Mouse (Mus musculus): Measurements from ENCODE around the gene Pfkp. TPM values are rescaled to one million over a fixed set of nuclear protein-coding genes. Genes with fewer than 3 reads are reported as not detected.

Pfkp gene
- polyA plus RNA-seq, 1 experiment from 2014 or later = 501 TPM

DNA sequence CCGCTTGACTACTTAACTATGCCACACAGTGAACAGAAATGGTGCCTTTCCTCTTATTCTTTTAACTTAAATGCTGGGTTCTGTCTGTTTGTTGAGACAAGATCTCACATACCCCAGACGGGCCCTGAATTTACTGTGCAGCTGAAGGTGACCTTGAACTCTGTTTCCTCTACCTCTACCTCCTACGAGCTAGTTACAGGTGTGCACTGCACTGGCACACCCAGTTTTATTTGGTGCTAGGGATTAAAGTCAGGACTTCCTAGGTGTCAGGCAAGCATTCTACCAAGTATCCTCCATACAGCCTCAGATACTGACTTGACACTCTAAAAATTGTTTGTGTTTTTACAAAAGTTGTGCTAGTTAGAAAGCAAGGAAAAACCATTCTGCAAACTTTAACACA is 22.6 kb downstream of the Pfkp start:
- ATAC-seq = no peak
- Histone ChIP-seq H3K4me2 (ENCODE audit: low read length) (no peak overlapping the region), H3K4me3 (ENCODE audit: low read depth, low read length) (no peak overlapping the region), H3K9me3 (replicated peaks; ENCODE audit: control insufficient read depth, low read length, poor library complexity, severe bottlenecking) (no peaks in the 10 kb centered on the region), H3K9ac (ENCODE audit: low read depth, low read length) (no peak overlapping the region), H3K27ac (ENCODE audit: low read length) (no peak overlapping the region), H3K27me3 (ENCODE audit: control insufficient read depth, insufficient read depth, low read depth, low read length) (no peaks in the 10 kb centered on the region), H3K4me1 (ENCODE audit: control insufficient read depth, insufficient read depth, low read length) (no peaks in the 10 kb centered on the region), H3K36me3 (ENCODE audit: control insufficient read depth, insufficient read depth, low read length) (peaks cover 12% of the 10 kb centered on the region)
- 81% methylated on average over 3 of the region's 3 CpGs for WGBS

DNA sequence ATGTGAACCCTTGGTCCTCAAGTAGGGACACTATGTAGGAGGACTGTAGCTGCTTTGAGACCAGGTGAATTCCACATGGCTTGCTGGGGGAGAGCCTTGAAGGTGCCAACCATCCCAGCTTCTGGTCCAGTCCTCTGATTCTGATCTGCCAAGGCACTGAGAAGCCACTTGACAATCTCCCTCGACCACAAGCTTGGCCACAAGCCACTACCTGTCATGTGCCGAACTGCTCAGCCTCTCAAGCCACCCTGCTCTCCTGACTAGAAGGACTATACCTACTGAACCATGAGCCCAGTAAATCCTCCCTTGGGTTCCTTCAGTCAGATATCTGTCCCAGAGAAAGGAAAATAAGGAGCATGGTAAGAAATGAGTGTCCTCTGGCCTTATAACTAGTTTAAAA is 24.0 kb downstream of the Pfkp start:
- Histone ChIP-seq H3K4me1 (ENCODE audit: control insufficient read depth, insufficient read depth, low read length) (no peaks in the 10 kb centered on the region), H3K27me3 (ENCODE audit: control insufficient read depth, insufficient read depth, low read depth, low read length) (no peaks in the 10 kb centered on the region), H3K9ac (ENCODE audit: low read depth, low read length) (no peak overlapping the region), H3K36me3 (ENCODE audit: control insufficient read depth, insufficient read depth, low read length) (peaks cover 22% of the 10 kb centered on the region), H3K4me2 (ENCODE audit: low read length) (no peak overlapping the region), H3K27ac (ENCODE audit: low read length) (no peak overlapping the region), H3K4me3 (ENCODE audit: low read depth, low read length) (no peak overlapping the region), H3K9me3 (replicated peaks; ENCODE audit: control insufficient read depth, low read length, poor library complexity, severe bottlenecking) (no peaks in the 10 kb centered on the region)
- no peak for ATAC-seq
- 63% methylated on average over 2 of the region's 2 CpGs for WGBS

DNA sequence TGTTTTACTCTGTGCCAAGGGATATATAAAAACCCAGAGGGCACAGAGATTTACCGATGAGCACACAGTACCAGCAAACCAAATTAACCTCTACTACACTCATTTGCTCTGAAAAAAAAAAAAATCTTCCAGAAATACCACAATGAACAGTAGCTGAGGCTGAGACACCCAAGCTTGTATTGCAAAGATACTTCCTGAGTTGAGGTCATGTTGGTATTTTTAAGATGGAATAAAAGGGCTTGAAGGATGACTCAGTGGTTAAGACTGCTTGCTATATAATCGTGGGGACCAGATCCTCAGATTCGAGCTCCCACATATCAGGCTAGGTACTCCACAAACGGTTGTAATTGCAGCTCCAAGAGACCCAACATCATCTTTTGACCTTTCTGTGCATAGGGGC is 24.5 kb downstream of the Pfkp start:
- Histone ChIP-seq H3K4me2 (ENCODE audit: low read length) (no peak overlapping the region), H3K27ac (ENCODE audit: low read length) (no peak overlapping the region), H3K27me3 (ENCODE audit: control insufficient read depth, insufficient read depth, low read depth, low read length) (no peaks in the 10 kb centered on the region), H3K4me1 (ENCODE audit: control insufficient read depth, insufficient read depth, low read length) (no peaks in the 10 kb centered on the region), H3K4me3 (ENCODE audit: low read depth, low read length) (no peak overlapping the region), H3K9ac (ENCODE audit: low read depth, low read length) (no peak overlapping the region), H3K9me3 (replicated peaks; ENCODE audit: control insufficient read depth, low read length, poor library complexity, severe bottlenecking) (no peaks in the 10 kb centered on the region), H3K36me3 (ENCODE audit: control insufficient read depth, insufficient read depth, low read length) (peaks cover 26% of the 10 kb centered on the region)
- WGBS = 76% methylated on average over 4 of the region's 4 CpGs
- no peak for ATAC-seq

DNA sequence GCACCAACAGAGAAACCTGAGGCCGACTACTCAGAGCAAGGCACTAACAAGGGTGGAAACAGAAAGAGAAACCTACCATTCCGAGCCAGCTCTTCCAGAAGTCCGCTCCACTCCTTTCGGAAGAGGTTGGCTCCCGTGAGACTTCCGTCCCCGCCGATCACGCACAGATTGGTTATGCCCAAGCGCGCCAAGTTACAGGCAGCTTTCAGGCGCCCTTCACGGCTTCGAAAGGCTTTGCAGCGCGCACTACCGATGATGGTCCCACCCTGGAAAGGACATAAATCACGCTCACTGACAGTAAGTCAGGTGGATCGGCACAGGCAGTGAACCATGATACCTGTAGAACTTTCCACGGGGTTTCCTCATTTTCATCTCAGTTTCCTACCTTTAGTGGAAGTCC is 26.7 kb downstream of the Pfkp start:
- 96% methylated on average over 20 of the region's 20 CpGs for WGBS
- H3K36me3 ChIP-seq (ENCODE audit: control insufficient read depth, insufficient read depth, low read length) = peaks cover 41% of the 10 kb centered on the region
- no peak overlapping the region for H3K27ac ChIP-seq (ENCODE audit: low read length)
- no peaks in the 10 kb centered on the region for H3K27me3 ChIP-seq (ENCODE audit: control insufficient read depth, insufficient read depth, low read depth, low read length)
- no peak overlapping the region for H3K4me3 ChIP-seq (ENCODE audit: low read depth, low read length)
- H3K9ac ChIP-seq (ENCODE audit: low read depth, low read length) = no peak overlapping the region
- H3K9me3 ChIP-seq (replicated peaks; ENCODE audit: control insufficient read depth, low read length, poor library complexity, severe bottlenecking) = no peaks in the 10 kb centered on the region
- no peak for ATAC-seq
- H3K4me1 ChIP-seq (ENCODE audit: control insufficient read depth, insufficient read depth, low read length) = no peaks in the 10 kb centered on the region
- H3K4me2 ChIP-seq (ENCODE audit: low read length) = no peak overlapping the region

DNA sequence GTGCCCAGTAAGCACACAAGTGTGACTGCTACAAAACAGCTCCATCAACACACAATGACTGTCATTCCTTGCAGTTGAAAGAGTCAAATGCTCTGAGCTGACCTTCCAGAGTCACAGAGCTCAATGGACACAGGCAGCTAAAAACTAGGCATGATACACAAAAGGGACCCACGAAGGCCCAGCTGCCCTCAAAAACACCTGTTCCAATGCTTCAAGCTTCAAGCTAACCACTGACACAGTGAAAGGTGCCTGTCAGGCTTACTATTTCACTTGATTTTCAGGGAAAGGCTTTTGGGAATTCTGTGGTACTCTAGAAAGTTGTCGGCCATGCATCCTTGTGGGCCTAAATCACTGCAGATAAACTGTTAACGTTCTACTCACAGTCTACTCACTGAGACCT is 28.3 kb downstream of the Pfkp start:
- Histone ChIP-seq H3K9me3 (replicated peaks; ENCODE audit: control insufficient read depth, low read length, poor library complexity, severe bottlenecking) (no peaks in the 10 kb centered on the region), H3K4me1 (ENCODE audit: control insufficient read depth, insufficient read depth, low read length) (no peaks in the 10 kb centered on the region), H3K4me2 (ENCODE audit: low read length) (no peak overlapping the region), H3K4me3 (ENCODE audit: low read depth, low read length) (no peak overlapping the region), H3K36me3 (ENCODE audit: control insufficient read depth, insufficient read depth, low read length) (peaks cover 41% of the 10 kb centered on the region), H3K9ac (ENCODE audit: low read depth, low read length) (no peak overlapping the region), H3K27me3 (ENCODE audit: control insufficient read depth, insufficient read depth, low read depth, low read length) (no peaks in the 10 kb centered on the region), H3K27ac (ENCODE audit: low read length) (no peak overlapping the region)
- no peak for ATAC-seq
- WGBS = 91% methylated on average over 3 of the region's 3 CpGs

DNA sequence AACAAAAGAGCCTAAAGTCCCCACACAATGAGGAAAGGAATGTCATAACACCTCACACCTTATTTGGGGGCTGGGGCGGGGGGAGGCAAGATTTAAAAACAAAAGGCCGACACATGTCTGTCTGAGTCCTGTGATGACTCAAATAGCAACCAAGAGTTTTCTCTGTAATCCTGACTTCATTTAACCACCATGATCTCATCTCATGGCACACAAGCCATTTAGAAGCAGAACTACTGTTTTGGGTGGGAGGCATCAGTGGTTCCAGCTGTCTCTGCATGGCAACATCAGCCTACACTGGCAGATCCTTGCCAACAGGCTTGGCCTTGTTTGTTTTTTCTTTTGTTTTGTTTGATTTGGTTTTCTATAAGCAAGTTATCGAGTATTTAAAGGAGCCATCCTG is 29.9 kb downstream of the Pfkp start:
- H3K4me1 ChIP-seq (ENCODE audit: control insufficient read depth, insufficient read depth, low read length) = no peaks in the 10 kb centered on the region
- H3K9ac ChIP-seq (ENCODE audit: low read depth, low read length) = no peak overlapping the region
- no peak overlapping the region for H3K4me2 ChIP-seq (ENCODE audit: low read length)
- H3K4me3 ChIP-seq (ENCODE audit: low read depth, low read length) = no peak overlapping the region
- peaks cover 38% of the 10 kb centered on the region for H3K36me3 ChIP-seq (ENCODE audit: control insufficient read depth, insufficient read depth, low read length)
- H3K27me3 ChIP-seq (ENCODE audit: control insufficient read depth, insufficient read depth, low read depth, low read length) = no peaks in the 10 kb centered on the region
- H3K27ac ChIP-seq (ENCODE audit: low read length) = no peak overlapping the region
- WGBS = 91% methylated on average over 3 of the region's 3 CpGs
- ATAC-seq = no peak
- H3K9me3 ChIP-seq (replicated peaks; ENCODE audit: control insufficient read depth, low read length, poor library complexity, severe bottlenecking) = no peaks in the 10 kb centered on the region

DNA sequence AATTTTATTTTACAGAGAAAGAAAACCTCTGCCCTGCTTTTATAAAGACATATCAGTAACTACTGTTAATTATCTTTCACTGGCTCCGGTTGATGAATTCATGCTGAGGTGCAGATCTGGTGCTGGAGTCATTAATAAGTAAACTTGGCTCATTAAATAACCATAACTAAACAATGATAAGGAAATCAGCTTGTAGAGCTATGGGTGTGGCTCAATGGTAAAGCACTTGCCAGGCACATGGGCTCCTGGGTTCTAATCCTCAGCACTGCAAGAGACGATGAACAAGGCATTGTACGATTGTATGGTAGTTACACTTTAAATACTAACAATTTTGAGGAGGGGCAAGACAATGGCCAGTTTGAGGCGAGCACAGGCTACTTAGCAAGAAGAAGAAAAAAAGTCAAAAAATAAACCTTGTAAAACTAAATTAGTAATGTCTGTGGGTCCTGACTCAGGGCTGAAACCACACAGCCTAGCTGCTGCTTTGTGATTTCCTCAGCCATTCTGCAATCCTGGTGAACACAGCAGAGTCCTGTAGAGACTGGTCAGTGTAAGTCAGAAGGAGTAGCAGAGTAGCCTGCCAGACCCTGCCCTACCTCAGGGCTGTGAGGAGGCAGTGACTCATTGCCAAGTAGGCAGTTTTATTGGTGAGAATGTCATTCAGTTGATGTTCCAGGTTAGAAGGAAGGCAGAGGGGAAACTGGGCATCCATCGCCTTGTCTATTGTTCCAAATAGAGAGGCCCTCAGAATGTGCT is 34.7 kb downstream of the Pfkp start:
- H3K9ac ChIP-seq (ENCODE audit: low read depth, low read length) = no peak overlapping the region
- H3K4me3 ChIP-seq (ENCODE audit: low read depth, low read length) = no peak overlapping the region
- H3K27ac ChIP-seq (ENCODE audit: low read length) = no peak overlapping the region
- no peaks in the 10 kb centered on the region for H3K27me3 ChIP-seq (ENCODE audit: control insufficient read depth, insufficient read depth, low read depth, low read length)
- WGBS = 87% methylated on average over 5 of the region's 5 CpGs
- no peaks in the 10 kb centered on the region for H3K4me1 ChIP-seq (ENCODE audit: control insufficient read depth, insufficient read depth, low read length)
- H3K36me3 ChIP-seq (ENCODE audit: control insufficient read depth, insufficient read depth, low read length) = peaks cover 12% of the 10 kb centered on the region
- H3K4me2 ChIP-seq (ENCODE audit: low read length) = no peak overlapping the region
- ATAC-seq = no peak
- no peaks in the 10 kb centered on the region for H3K9me3 ChIP-seq (replicated peaks; ENCODE audit: control insufficient read depth, low read length, poor library complexity, severe bottlenecking)

DNA sequence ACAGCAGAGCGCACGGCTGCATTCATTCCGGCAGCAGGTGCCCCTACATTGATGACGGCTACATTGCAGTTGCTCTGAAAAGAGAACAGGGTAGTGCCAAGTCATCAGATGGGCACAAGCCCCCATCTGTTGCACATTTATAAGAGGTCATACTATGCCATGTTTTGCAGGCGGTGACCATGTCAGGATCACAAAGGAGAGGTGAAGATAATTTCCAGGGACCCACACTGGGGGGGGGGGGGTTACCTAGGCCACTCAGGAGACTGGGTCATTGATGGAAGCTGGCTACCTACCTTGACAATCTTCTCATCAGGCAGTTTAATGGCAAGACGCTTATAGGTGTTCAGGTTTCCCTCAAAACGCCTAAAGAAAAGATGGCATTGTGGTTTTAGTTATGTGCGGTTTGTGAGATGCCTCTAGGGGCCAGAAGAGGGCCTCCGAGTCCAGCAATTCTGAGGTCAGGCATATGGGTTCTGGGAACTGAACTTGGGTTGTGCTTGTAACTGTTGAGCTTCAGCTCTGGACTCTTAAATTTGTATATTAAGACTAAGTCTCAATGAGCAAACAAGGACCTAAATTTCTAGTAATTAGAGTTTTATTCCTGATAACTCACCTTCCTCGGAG is 45.7 kb downstream of the Pfkp start:
- Histone ChIP-seq H3K4me1 (ENCODE audit: control insufficient read depth, insufficient read depth, low read length) (no peaks in the 10 kb centered on the region), H3K9me3 (replicated peaks; ENCODE audit: control insufficient read depth, low read length, poor library complexity, severe bottlenecking) (no peaks in the 10 kb centered on the region), H3K36me3 (ENCODE audit: control insufficient read depth, insufficient read depth, low read length) (peaks cover 3% of the 10 kb centered on the region; the same call in 1 of the 2 replicates), H3K27ac (ENCODE audit: low read length) (no peak overlapping the region), H3K27me3 (ENCODE audit: control insufficient read depth, insufficient read depth, low read depth, low read length) (no peaks in the 10 kb centered on the region), H3K4me3 (ENCODE audit: low read depth, low read length) (no peak overlapping the region), H3K4me2 (ENCODE audit: low read length) (no peak overlapping the region), H3K9ac (ENCODE audit: low read depth, low read length) (no peak overlapping the region)
- WGBS = 84% methylated on average over 10 of the region's 10 CpGs
- ATAC-seq = no peak

DNA sequence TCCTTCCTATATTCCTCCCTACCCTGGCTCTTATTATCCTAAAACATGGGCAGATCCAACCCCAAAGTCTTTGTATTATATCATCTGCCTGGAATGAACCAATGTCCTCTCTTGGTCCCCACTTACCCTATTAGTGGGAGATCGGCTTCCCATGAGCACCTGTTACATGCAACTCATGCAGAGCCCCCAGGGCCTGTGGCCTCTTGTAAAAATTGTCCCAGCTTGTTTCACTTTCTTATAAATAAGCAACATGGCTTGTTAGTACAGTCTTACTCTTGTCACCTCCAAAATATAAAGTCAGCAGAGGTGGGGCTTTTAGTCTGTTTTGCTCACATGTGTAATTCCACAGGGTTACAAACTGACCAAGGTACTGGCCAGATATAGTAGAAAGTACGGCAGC is 46.9 kb downstream of the Pfkp start:
- Histone ChIP-seq H3K4me3 (ENCODE audit: low read depth, low read length) (no peak overlapping the region), H3K4me1 (ENCODE audit: control insufficient read depth, insufficient read depth, low read length) (no peaks in the 10 kb centered on the region), H3K27me3 (ENCODE audit: control insufficient read depth, insufficient read depth, low read depth, low read length) (no peaks in the 10 kb centered on the region), H3K9me3 (replicated peaks; ENCODE audit: control insufficient read depth, low read length, poor library complexity, severe bottlenecking) (no peaks in the 10 kb centered on the region), H3K9ac (ENCODE audit: low read depth, low read length) (no peak overlapping the region), H3K4me2 (ENCODE audit: low read length) (no peak overlapping the region), H3K27ac (ENCODE audit: low read length) (no peak overlapping the region), H3K36me3 (ENCODE audit: control insufficient read depth, insufficient read depth, low read length) (peaks cover 5% of the 10 kb centered on the region; the same call in 1 of the 2 replicates)
- WGBS = 90% methylated on average over 2 of the region's 2 CpGs
- ATAC-seq = no peak
